Mouse (Mus musculus) liver, postnatal 0 days (tissue): ENCODE results near the gene Lcp1.

Source experiments
- CTCF ChIP-seq: sonication (generic); IDR thresholded peaks from 2 replicates; pipeline ENCODE4 v1.5.1; 2016; ENCODE audit warnings: antibody characterized with exemption, low read depth
- EP300 ChIP-seq: IDR thresholded peaks from 2 replicates; pipeline ENCODE4 v1.6.1; 2016; ENCODE audit warnings: antibody characterized with exemption, low read depth, mild to moderate bottlenecking

- peak; percentile 84 for TF ChIP-seq CTCF
- TF ChIP-seq EP300 = no peak
Measured at GRCm38 (mm10) chr14:75229834-75230233, 98.9 kb downstream of the Lcp1 start.
